Mouse (Mus musculus): ENCODE measurements at regions not wholly inside any gene's neighbourhood (a gene's known extent, or its start where the extent isn't known, plus 50 kb on each side); places are given as distances from the start of the nearest gene placed in this dataset.

DNA sequence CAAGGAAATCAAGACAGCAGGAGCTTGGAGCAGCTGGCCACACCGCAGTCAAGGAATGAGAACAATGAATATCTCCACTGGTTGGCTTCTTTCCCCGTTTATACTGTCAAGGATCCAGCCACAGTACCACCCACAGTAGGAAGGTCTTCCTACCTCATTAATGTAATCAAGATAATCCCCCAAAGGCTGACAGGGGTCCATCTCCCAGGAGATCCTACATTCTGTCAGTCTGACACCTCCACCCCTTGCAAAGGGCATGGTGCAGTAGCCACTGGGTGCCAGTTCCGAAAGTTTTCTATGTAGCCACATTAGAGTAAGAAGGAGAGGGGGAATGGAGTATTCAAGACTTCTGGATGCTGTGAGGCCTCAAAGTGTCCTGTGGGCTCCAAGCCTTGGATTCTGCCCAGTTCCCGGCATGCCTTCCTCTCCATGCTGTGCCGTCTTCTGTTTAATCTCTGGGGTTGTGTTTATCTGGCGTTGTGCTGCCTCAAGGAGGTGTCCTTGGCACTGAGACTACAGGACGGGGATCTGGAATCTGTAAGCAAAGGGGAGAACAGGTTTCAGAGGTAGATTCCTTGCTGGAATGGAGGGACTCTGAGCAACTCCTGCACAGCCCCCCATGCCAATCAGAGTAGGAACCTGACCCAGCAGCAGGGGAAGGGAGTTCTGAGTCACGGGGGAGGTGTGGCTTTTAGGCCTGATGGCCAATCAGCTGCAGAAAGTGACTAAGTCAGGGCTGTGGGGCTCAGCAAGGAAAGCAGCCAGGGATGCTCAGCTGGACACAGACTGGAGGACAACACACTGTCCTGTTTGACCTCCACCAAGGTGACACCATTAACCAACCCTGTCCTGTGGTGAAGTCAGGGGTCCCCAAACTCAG is 77.3 kb upstream of the Wscd1 start:
- no peak for DNase-seq (ENCODE audit: low read depth)

GRCm38 (mm10) chr11:71674319-71674718 is 75.4 kb upstream of the Wscd1 start:
- peak; percentile 24 for DNase-seq (ENCODE audit: low read depth)

GRCm38 (mm10) chr11:71675714-71676313 is 73.9 kb upstream of the Wscd1 start:
- no peak for DNase-seq (ENCODE audit: low read depth)

- DNase-seq (ENCODE audit: low read depth), result peak; percentile 23
Measured at GRCm38 (mm10) chr11:71697017-71697416, 52.7 kb upstream of the Wscd1 start.

DNA sequence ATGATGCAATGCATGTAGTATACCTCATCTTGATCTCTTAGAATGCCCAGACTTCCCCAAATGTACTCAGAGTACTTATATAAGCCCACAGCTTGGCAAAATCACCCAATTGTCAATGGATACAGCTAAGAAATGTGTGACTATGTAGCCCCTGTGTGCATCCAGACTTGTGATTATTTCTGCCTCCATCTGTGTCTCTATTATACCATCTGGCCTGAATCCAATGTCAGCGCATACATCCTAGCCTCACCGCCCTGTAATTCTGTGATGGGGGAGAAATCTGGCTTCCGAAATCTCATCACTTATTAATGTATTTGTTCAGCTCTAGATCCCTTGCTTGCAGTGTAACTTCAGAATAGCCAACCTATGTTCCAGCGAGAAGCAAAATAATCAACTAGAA is 50.9 kb upstream of the Wscd1 start:
- DNase-seq (ENCODE audit: low read depth), result no peak

Data from 416B (cell line).